Mouse (Mus musculus) limb, embryonic 10.5 days (tissue): ENCODE results near the gene Srsf5. TPM values are rescaled to one million over a fixed set of nuclear protein-coding genes. Genes with fewer than 3 reads are reported as not detected.

ENCODE experiments used
- DNase-seq: peaks from one replicate; pipeline ENCODE4 v3.0.0-alpha.2; 2017; ENCODE audit warnings: low spot score
- H3K27ac ChIP-seq: fragments of 300-500 bp; sonication (generic); 2 replicates; pipeline ENCODE4 v1.5.1; 2016; ENCODE audit warnings: mild to moderate bottlenecking
- H3K27me3 ChIP-seq: fragments of 300-500 bp; sonication (generic); 2 replicates; pipeline ENCODE4 v1.6.1; 2016; ENCODE audit warnings: low read depth, mild to moderate bottlenecking; ENCODE audit not compliant: poor library complexity, severe bottlenecking
- H3K36me3 ChIP-seq: fragments of 300-500 bp; sonication (generic); 2 replicates; pipeline ENCODE4 v1.6.1; 2016; ENCODE audit warnings: mild to moderate bottlenecking, moderate library complexity
- H3K4me1 ChIP-seq: fragments of 300-500 bp; sonication (generic); 2 replicates; pipeline ENCODE4 v1.6.1; 2016
- H3K4me3 ChIP-seq: fragments of 300-500 bp; sonication (generic); 2 replicates; pipeline ENCODE4 v1.5.1; 2016; ENCODE audit warnings: mild to moderate bottlenecking, moderate library complexity
- H3K9me3 ChIP-seq: fragments of 300-500 bp; sonication (generic); replicated peaks from 2 replicates; pipeline ENCODE4 v1.6.1; 2016; ENCODE audit warnings: mild to moderate bottlenecking
- WGBS: fragments of 180-500 bp; shearing (Covaris S2); methylation state at CpG from one replicate; pipeline ENCODE4 v1.1.7; 2016; 5-methylcytosine and 5-hydroxymethylcytosine counted together
- polyA plus RNA-seq: library from polyadenylated mRNA; unstranded; fragments of >200 nt; fragmentation: Nextera tagmentation; extraction: Ambion mirVana; gene quantifications from 2 replicates; pipeline ENCODE4 v1.2.1, GENCODE M21; 2016

Gene Srsf5
- polyA plus RNA-seq, 1 experiment from 2014 or later = 501 TPM

DNA sequence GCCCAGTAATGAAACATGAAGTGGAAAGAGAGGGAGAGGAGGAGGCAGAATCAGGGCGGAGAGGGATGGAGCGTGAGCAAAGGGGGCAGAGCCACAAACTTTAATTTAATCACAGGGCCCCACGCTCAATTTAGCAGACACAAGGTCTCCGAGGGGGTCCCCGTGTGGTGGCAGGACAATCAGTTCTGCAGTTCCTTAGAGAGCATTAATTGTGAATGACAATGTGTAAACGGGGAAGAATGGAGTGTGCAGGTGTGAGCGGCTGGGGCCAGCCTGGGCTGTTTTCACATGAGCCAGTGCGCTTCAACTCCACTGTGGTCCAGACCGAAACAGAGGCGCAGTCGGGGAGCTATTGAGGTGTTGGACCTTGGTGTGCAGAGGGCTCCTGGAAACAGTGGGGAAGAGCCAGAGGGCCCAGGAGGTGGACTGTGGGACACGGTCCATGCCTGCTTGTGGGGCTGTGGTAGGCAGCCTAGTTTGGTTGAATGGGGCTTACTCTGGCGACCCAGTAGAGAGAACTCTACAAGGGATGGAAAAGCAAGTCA, 45.7 kb downstream of the Srsf5 start:
- Histone ChIP-seq H3K36me3 (0 out of 2 replicates have a peak, but pooled peaks cover 5% of the 10 kb centered on the region), H3K27ac (no peak overlapping the region), H3K27me3 (no peaks in the 10 kb centered on the region), H3K4me3 (no peak overlapping the region), H3K4me1 (peaks cover 12% of the 10 kb centered on the region; the same call in 1 of the 2 replicates), H3K9me3 (peaks cover 2% of the 10 kb centered on the region; the same call in 1 of the 2 replicates)
- WGBS = 90% methylated on average over 13 of the region's 13 CpGs
- DNase-seq = no peak

GRCm38 (mm10) chr12:80991806-80992205, 46.5 kb downstream of the Srsf5 start:
- H3K27me3 ChIP-seq = no peaks in the 10 kb centered on the region
- peaks cover 2% of the 10 kb centered on the region; the same call in 1 of the 2 replicates for H3K9me3 ChIP-seq
- no peak for DNase-seq
- no peak overlapping the region for H3K27ac ChIP-seq
- H3K4me1 ChIP-seq = peaks cover 12% of the 10 kb centered on the region; the same call in 1 of the 2 replicates
- 0 out of 2 replicates have a peak, but pooled peaks cover 5% of the 10 kb centered on the region for H3K36me3 ChIP-seq
- no peak overlapping the region for H3K4me3 ChIP-seq
- WGBS = 91% methylated on average over 10 of the region's 10 CpGs

- 87% methylated on average over 8 of the region's 8 CpGs for WGBS
- H3K4me3 ChIP-seq = no peak overlapping the region
These were observed 47.3 kb downstream of the Srsf5 start for GRCm38 (mm10) chr12:80992540-80993122.

DNA sequence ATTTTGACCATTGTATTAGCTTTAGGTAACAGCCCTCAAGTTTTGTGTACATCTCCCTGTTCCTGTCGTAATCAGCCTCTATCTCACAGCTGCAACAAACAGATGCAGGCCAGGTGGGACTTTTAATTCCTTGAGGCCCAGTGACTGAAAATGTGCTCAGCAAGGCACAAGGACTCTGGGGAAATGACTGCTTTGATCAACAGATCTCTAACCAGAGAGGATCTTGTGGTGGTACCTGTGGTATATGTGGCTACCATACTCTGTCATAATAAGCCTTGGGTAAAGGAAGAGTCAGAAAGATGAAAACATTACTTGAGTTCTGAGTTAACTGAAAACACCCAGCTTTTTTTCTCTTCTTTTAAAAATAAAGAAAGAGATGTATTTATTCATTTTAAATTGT, 48.5 kb downstream of the Srsf5 start:
- 69% methylated on average over 1 of the region's 1 CpGs for WGBS
- peaks cover 5% of the 10 kb centered on the region for H3K27me3 ChIP-seq
- DNase-seq = no peak
- H3K36me3 ChIP-seq = 0 out of 2 replicates have a peak, but pooled peaks cover 5% of the 10 kb centered on the region
- no peak overlapping the region for H3K4me3 ChIP-seq
- H3K9me3 ChIP-seq = peaks cover 2% of the 10 kb centered on the region; the same call in 1 of the 2 replicates
- H3K4me1 ChIP-seq = peaks cover 31% of the 10 kb centered on the region
- no peak overlapping the region for H3K27ac ChIP-seq

More at GRCm38 (mm10) chr12:80992540-80993122, 47.3 kb downstream of the Srsf5 start:
- Histone ChIP-seq H3K36me3 (0 out of 2 replicates have a peak, but pooled peaks cover 5% of the 10 kb centered on the region), H3K27ac (no peak overlapping the region), H3K9me3 (peaks cover 2% of the 10 kb centered on the region; the same call in 1 of the 2 replicates), H3K4me1 (peaks cover 19% of the 10 kb centered on the region), H3K27me3 (no peaks in the 10 kb centered on the region)
- DNase-seq = no peak

DNA sequence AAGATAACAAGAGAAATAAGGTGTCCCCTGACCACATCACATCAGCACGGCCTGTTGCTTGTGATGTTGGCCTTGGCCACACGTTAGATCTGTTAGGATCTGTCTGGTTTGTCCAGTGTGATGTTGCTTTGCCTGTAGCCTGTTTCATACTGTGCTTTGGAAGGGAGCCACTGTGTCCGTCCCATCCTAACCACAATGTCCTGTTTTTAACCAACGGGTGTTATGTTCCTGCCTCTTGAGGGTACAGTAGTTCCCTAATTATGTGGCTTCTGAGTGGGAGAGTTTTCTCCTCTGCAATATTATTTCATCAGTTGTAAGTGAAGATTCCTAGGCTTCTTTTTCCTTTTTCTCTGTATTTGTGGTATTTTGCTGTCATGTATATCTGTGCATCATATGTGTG, 50.0 kb downstream of the Srsf5 start:
- H3K9me3 ChIP-seq = peaks cover 2% of the 10 kb centered on the region; the same call in 1 of the 2 replicates
- no peak overlapping the region for H3K27ac ChIP-seq
- no peak for DNase-seq
- peaks cover 46% of the 10 kb centered on the region for H3K4me1 ChIP-seq
- peaks cover 14% of the 10 kb centered on the region for H3K27me3 ChIP-seq
- 95% methylated on average over 4 of the region's 4 CpGs for WGBS
- H3K4me3 ChIP-seq = no peak overlapping the region
- 0 out of 2 replicates have a peak, but pooled peaks cover 5% of the 10 kb centered on the region for H3K36me3 ChIP-seq

- no peak overlapping the region for H3K27ac ChIP-seq
These were observed 52.3 kb downstream of the Srsf5 start for GRCm38 (mm10) chr12:80997652-80998051.

DNA sequence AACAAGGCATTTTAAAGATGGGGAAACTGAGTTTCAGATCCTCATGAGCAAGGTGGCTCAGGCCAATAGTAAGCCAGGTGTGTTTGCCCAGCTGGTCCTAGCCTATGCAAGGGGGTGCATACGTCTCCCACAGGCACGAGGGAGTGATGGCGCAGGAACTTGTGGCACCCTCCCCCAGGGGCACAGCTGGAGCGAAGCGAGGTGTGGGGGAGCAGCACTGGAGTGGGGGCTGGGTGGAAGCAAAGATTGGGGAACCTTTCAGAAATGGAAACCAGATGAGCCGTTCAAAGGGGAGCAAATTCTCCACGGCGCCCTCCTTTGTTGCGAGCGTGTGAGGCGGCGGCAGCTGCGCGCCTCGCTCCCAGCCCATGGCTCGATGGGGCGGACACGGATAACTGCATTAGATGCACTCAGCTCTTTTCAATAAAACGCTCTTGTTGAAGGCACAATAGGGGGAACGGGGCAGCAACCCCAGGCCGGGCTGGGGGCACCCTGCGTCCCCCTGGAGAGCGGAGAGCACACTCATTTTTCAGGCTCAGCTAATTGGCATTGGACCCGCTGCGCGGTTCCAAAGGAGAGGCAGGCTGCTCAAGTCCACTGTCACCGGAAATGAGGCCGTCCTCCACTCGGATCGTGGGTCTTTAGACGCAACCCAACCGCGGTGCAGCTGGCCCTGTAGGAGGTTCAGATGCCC, 53.4 kb downstream of the Srsf5 start:
- 6% methylated on average over 33 of the region's 33 CpGs for WGBS
- DNase-seq = peak; percentile 59

More at GRCm38 (mm10) chr12:80997652-80998051, 52.3 kb downstream of the Srsf5 start:
- 70% methylated on average over 4 of the region's 4 CpGs for WGBS
- H3K4me3 ChIP-seq = no peak overlapping the region
- H3K36me3 ChIP-seq = 0 out of 2 replicates have a peak, but pooled peaks cover 5% of the 10 kb centered on the region
- H3K4me1 ChIP-seq = peaks cover 54% of the 10 kb centered on the region
- peaks cover 2% of the 10 kb centered on the region; the same call in 1 of the 2 replicates for H3K9me3 ChIP-seq
- no peak for DNase-seq
- H3K27me3 ChIP-seq = peaks cover 14% of the 10 kb centered on the region

More for the DNA sequence above, 53.4 kb downstream of the Srsf5 start:
- peaks cover 14% of the 10 kb centered on the region for H3K27me3 ChIP-seq
- H3K4me3 ChIP-seq = peak overlapping the region; percentile 43
- peaks cover 64% of the 10 kb centered on the region for H3K4me1 ChIP-seq
- H3K27ac ChIP-seq = peak overlapping the region; percentile 85
- H3K9me3 ChIP-seq = peaks cover 2% of the 10 kb centered on the region; the same call in 1 of the 2 replicates
- H3K36me3 ChIP-seq = 0 out of 2 replicates have a peak, but pooled peaks cover 5% of the 10 kb centered on the region

Other genes with a start within 250 kb of the Srsf5 start
- 0.04 and 0.06 TPM in 2 replicates for gene Ccdc177, start 184.8 kb upstream of the Srsf5 start, polyA plus RNA-seq
- 10.0 and 12.0 TPM in 2 replicates for gene Susd6, start 155.0 kb upstream of the Srsf5 start, polyA plus RNA-seq
- 0.40 and 0.68 TPM in 2 replicates for gene Slc10a1, start 23.2 kb downstream of the Srsf5 start, polyA plus RNA-seq
- 24.2 and 29.6 TPM in 2 replicates for gene Smoc1, start 81.3 kb downstream of the Srsf5 start, polyA plus RNA-seq